Mouse (Mus musculus): Measurements from ENCODE around the gene Krt32. TPM values are rescaled to one million over a fixed set of nuclear protein-coding genes. Genes with fewer than 3 reads are reported as not detected.

Krt32 gene
- total RNA-seq, 2 experiments from 2014 or later: not detected

GRCm38 (mm10) chr11:100055686-100056655 is 32.1 kb downstream of the Krt32 start:
- intact Hi-C loops (cut with DNase I): no loop called here
- DNase-seq: no peak

- intact Hi-C loops (cut with DNase I): no loop called here
- DNase-seq: no peak
Measured at GRCm38 (mm10) chr11:100050451-100050850, 37.6 kb downstream of the Krt32 start, which contains the start of gene Krt31. Krt31 (minus strand) TSS chr11:100050551.

GRCm38 (mm10) chr11:100047193-100047592 is 40.8 kb downstream of the Krt32 start:
- DNase-seq: no peak
- intact Hi-C loops (cut with DNase I): no loop called here

GRCm38 (mm10) chr11:100046303-100046866 is 41.6 kb downstream of the Krt32 start:
- intact Hi-C loops (cut with DNase I): no loop called here
- DNase-seq: no peak

GRCm38 (mm10) chr11:100041454-100041853 is 46.6 kb downstream of the Krt32 start, which contains the start of gene Krt34:
Krt34 (minus strand) TSS chr11:100041554.
- intact Hi-C loops (cut with DNase I): no loop called here
- DNase-seq: no peak

Other genes with a start within 250 kb of the Krt32 start
- gene Krtap4-16, start 236.6 kb downstream of the Krt32 start, total RNA-seq (2021): not detected
- gene Gm11568, start 230.3 kb downstream of the Krt32 start, total RNA-seq (2021): not detected
- not detected for gene Gm11559, start 223.8 kb downstream of the Krt32 start, total RNA-seq (2021)
- not detected for gene Krtap9-1, start 214.8 kb downstream of the Krt32 start, total RNA-seq (2021)
- gene Gm11567, start 209.0 kb downstream of the Krt32 start, total RNA-seq (2021): not detected
- not detected for gene Krtap31-1, start 180.3 kb downstream of the Krt32 start, total RNA-seq (2021)
- gene Gm11565, start 173.5 kb downstream of the Krt32 start, total RNA-seq (2021): not detected
- not detected for gene Krtap31-2, start 151.9 kb downstream of the Krt32 start, total RNA-seq (2021)
- not detected for gene Krtap9-5, start 139.8 kb downstream of the Krt32 start, total RNA-seq (2021)
- gene Krtap29-1, start 109.2 kb downstream of the Krt32 start, total RNA-seq (2021): not detected
- gene Krtap16-1, start 101.6 kb downstream of the Krt32 start, total RNA-seq (2021): not detected
- gene Krtap17-1, start 94.2 kb downstream of the Krt32 start, total RNA-seq (2021): not detected
- gene Krt33a, start 72.0 kb downstream of the Krt32 start, total RNA-seq (2021): under 1 TPM in 1 of 2 experiments, not detected in 1; 0.30 TPM
- gene Krt33b, start 58.4 kb downstream of the Krt32 start, total RNA-seq (2021): not detected
- gene Krt34, start 46.7 kb downstream of the Krt32 start, total RNA-seq (2021): not detected
- not detected for gene Krt31, start 37.7 kb downstream of the Krt32 start, total RNA-seq (2021)
- gene Krt35, start 8.0 kb upstream of the Krt32 start, total RNA-seq (2021): not detected
- gene Krt36, start 17.4 kb upstream of the Krt32 start, total RNA-seq (2021): not detected
- not detected for gene Krt13, start 33.3 kb upstream of the Krt32 start, total RNA-seq (2021)
- not detected for gene Krt15, start 47.7 kb upstream of the Krt32 start, total RNA-seq (2021)
- gene Krt19, start 60.4 kb upstream of the Krt32 start, total RNA-seq (2021): 1 to 10 TPM; 1.2 to 1.5 TPM
- under 1 TPM; 0.52 to 0.56 TPM for gene Krt9, start 105.0 kb upstream of the Krt32 start, total RNA-seq (2021)
- under 1 TPM in 1 of 2 experiments, not detected in 1; 0.32 TPM for gene Krt14, start 119.3 kb upstream of the Krt32 start, total RNA-seq (2021)
- not detected for gene Krt16, start 160.7 kb upstream of the Krt32 start, total RNA-seq (2021)
- not detected for gene Krt17, start 172.8 kb upstream of the Krt32 start, total RNA-seq (2021)
- not detected for gene Krt42, start 181.6 kb upstream of the Krt32 start, total RNA-seq (2021)
- gene Eif1, start 231.7 kb upstream of the Krt32 start, total RNA-seq (2021): 100 to 1,000 TPM; 642 to 677 TPM
- not detected for gene Gast, start 246.2 kb upstream of the Krt32 start, total RNA-seq (2021)